Mouse (Mus musculus) right cerebral cortex, postnatal 4 days (tissue): ENCODE data around the gene Gm3460.
"Not testable (repeated sequence)": the region's sequence is repeated elsewhere in the genome, so short reads cannot be mapped to it uniquely, and the experiment has no call there.

Experiments
- DNase-seq: peaks from one replicate; pipeline ENCODE4 v3.0.0-alpha.2; 2022

Gene Gm3460

DNA sequence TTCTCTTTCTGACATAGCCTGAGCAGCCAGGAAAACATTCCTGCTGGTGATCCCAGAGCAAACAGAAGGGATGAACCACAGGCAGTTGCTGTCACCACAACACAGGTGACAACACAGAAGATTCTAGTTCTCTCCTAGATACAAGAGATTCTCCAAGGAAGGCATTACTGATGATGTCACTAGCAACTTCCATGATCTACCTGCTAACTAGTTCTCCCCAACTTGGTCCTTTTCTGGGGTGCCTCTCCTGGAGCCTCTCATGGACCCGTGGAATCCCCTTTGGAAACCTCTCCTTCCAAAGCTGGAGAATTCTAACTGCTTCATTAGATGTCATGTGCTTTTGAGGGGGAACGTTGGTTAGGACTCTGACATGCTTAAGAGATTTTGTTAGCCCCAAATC is at the start of gene Gm3460:
Gene Gm3460 (minus strand): TSS at position 101 of the 400 bp plus-strand sequence.
- DNase-seq, result not testable (repeated sequence)

DNA sequence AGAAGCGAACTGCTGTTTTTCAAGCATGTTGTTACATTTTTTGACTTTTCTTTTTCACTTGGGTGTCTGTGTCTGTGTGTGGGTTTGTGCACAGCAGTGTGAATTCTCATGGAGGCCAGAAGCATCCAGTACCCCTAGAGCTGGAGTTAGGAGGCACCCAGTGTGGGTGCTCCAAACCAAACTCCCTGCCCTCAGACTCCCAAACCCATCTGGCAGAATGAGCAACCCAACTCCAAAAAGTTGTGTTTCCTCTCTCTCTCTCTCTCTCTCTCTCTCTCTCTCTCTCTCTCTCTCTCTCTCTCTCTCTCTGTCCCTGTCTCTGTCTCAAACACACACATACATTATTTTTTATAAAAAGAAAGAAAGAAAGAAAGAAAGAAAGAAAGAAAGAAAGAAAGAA is 15.8 kb downstream of the Gm3460 start:
- peak; percentile 1 for DNase-seq

- DNase-seq, result peak; percentile 36
Observed at GRCm38 (mm10) chr14:6605004-6605403, 17.2 kb downstream of the Gm3460 start.

DNA sequence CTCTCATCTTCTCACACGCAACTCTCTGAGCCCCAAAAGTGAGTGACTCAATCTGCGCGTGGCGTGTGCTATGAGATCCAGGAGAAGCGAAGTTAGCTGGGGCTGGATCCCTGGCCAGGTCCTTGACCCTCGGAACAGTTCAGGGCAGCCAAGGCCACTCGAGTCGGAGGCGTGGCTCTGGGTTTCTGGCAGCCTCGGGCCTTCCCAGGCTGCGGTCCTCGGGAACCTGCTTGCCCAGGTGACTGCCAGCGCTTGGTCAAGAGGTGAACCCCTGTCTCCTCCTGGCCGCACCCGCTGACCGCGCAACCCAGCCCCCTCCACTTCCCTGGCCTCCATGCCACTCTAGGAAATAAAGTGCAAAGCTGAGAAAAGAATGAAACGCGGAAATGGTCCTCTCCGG is 17.7 kb downstream of the Gm3460 start:
- DNase-seq, result peak; percentile 1

GRCm38 (mm10) chr14:6590513-6590912 is 31.7 kb downstream of the Gm3460 start, which contains the start of gene Gm3629:
TSS of gene Gm3629 (minus strand) at chr14:6590613.
- not testable (repeated sequence) for DNase-seq
